Mouse (Mus musculus) left cerebral cortex, adult 11 months (tissue): ENCODE measurements around the gene Vmn2r115.
"Not testable (repeated sequence)": the region's sequence is repeated elsewhere in the genome, so short reads cannot be mapped to it uniquely, and the experiment has no call there.

Experiments used
- DNase-seq: peaks from one replicate; pipeline ENCODE4 v3.0.0; 2022; ENCODE audit warnings: low spot score

Gene Vmn2r115

GRCm38 (mm10) chr17:23343441-23343840, at the start of gene Vmn2r115:
Vmn2r115 (plus strand) TSS chr17:23343741.
- not testable (repeated sequence) for DNase-seq

- not testable (repeated sequence) for DNase-seq
These were observed 31.1 kb upstream of the Vmn2r115 start, which contains the start of gene Vmn2r114 for GRCm38 (mm10) chr17:23312437-23312836. Vmn2r114 (minus strand) TSS chr17:23312537.

GRCm38 (mm10) chr17:23330657-23331056, 12.9 kb upstream of the Vmn2r115 start:
- DNase-seq, result no peak

- DNase-seq, result no peak
These were observed 8.1 kb downstream of the Vmn2r115 start for GRCm38 (mm10) chr17:23351644-23352043.

GRCm38 (mm10) chr17:23384304-23384703, 40.8 kb downstream of the Vmn2r115 start, which contains the start of gene Vmn2r116:
Vmn2r116 (plus strand) TSS chr17:23384604.
- DNase-seq, result not testable (repeated sequence)
